Mouse (Mus musculus): Measurements from ENCODE around the gene Nacc2. TPM values are rescaled to one million over a fixed set of nuclear protein-coding genes. Genes with fewer than 3 reads are reported as not detected.
A peak's percentile ranks its signal among the peaks of the same experiment; 100 is the strongest.

Gene Nacc2
- polyA plus RNA-seq, 1 experiment from 2014 or later = 3.4 TPM

DNA sequence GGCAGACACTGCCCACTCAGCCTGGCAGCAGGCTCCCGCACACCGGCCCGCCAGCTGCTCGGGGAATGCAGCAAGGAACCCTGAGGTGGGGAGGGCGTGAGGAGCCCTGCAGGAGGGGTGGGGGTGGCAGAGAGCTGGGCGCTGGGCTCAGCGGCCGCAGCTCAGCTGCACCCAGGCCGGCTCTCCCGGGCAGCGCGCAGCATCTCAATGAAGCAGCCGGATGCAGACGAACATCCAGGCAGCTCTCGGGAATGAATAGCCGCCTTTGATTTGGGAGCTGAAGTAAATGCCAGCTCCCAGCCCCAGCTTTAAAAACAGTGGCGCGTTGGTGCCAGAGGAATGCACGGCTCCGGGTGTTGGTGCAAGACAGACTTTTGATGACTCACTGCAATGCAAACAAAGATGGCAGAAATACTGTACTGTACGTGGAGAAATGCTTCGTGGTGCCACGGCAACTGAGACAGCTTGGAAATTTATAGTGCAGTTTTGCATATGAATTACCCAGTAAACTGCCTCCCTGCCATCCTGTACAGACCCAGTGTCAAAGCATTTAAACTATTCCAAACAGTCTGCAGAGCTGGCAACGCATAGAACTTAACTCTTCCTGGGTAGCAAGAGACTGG is 31.1 kb downstream of the Nacc2 start:
- WGBS (ENCODE audit: insufficient replicate concordance) = 4% methylated on average over 24 of the region's 24 CpGs
- H3K4me3 ChIP-seq (replicated peaks) = peak overlapping the region; percentile 44
- H3K27ac ChIP-seq (replicated peaks) = no peak overlapping the region
- no peak for ATAC-seq (ENCODE audit: insufficient read depth)
- peak overlapping the region; percentile 68 for H3K4me2 ChIP-seq
- H3K36me3 ChIP-seq (replicated peaks) = 0 out of 2 replicates have a peak, but pooled peaks cover 6% of the 10 kb centered on the region
- peaks cover 46% of the 10 kb centered on the region for H3K4me1 ChIP-seq (replicated peaks)
- peaks cover 69% of the 10 kb centered on the region for H3K27me3 ChIP-seq
- peak overlapping the region; percentile 30; the same call in 1 of the 2 replicates for H3K9ac ChIP-seq
- H3K9me3 ChIP-seq (replicated peaks) = no peaks in the 10 kb centered on the region

DNA sequence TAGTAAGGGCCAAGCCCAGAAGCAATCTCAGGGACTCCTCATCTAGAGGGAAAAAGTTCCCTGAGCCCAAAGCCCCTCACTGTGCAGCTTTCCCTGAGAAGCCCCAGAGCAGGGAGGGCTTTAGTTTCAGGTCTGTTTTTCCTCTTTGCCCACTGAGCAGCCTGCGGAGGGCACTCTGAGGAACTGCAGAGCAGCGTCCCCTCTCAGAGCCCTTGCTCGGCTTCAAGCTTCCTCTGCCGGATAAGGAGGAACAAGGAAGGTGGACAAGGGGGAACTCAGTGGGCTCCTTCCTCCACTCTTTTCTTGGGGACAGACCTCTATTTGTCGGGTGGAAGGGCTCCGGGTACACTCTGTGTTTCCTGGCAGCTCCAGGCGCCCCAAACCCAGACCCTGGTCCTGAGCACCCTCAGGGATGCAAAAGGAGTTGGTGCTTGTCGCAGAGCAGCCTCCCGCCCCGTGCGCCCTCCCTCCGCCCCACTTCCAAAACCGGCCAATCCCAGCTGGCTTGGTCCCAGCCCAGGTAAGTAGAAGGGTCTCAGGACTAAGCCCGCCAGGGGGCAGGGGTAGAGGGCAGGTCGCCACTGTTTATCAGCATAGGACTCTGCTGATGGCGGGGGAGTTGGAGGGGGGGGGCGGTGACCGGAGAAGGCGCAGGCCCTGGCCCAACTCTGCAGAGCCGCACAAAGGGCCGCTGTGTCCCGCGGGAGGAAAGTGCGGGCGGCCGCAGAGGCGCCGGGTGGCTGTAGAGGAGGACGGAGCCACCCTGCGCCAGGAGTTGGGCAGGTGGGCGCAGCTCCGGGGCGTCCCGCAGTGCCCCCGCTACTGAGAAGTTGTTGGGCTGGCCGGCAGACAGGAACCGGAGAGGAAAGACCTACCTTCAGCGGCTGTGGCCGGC is 31.9 kb downstream of the Nacc2 start:
- H3K9ac ChIP-seq = peak overlapping the region; percentile 30; the same call in 1 of the 2 replicates
- H3K36me3 ChIP-seq (replicated peaks) = 0 out of 2 replicates have a peak, but pooled peaks cover 6% of the 10 kb centered on the region
- H3K4me2 ChIP-seq = peak overlapping the region; percentile 68
- H3K27me3 ChIP-seq = peaks cover 69% of the 10 kb centered on the region
- peaks cover 54% of the 10 kb centered on the region for H3K4me1 ChIP-seq (replicated peaks)
- no peak overlapping the region for H3K27ac ChIP-seq (replicated peaks)
- no peak for ATAC-seq (ENCODE audit: insufficient read depth)
- WGBS (ENCODE audit: insufficient replicate concordance) = 2% methylated on average over 39 of the region's 39 CpGs
- no peaks in the 10 kb centered on the region for H3K9me3 ChIP-seq (replicated peaks)
- H3K4me3 ChIP-seq (replicated peaks) = peak overlapping the region; percentile 44

GRCm38 (mm10) chr2:26089005-26089404 is 34.0 kb downstream of the Nacc2 start:
- Histone ChIP-seq H3K9ac (no peak overlapping the region), H3K4me1 (replicated peaks) (peaks cover 62% of the 10 kb centered on the region), H3K4me2 (no peak overlapping the region), H3K36me3 (replicated peaks) (0 out of 2 replicates have a peak, but pooled peaks cover 6% of the 10 kb centered on the region), H3K27me3 (peaks cover 51% of the 10 kb centered on the region), H3K9me3 (replicated peaks) (no peaks in the 10 kb centered on the region), H3K27ac (replicated peaks) (peak overlapping the region; percentile 94; the same call in 1 of the 2 replicates), H3K4me3 (replicated peaks) (no peak overlapping the region)
- ATAC-seq (ENCODE audit: insufficient read depth) = no peak
- WGBS (ENCODE audit: insufficient replicate concordance) = 45% methylated on average over 2 of the region's 2 CpGs

- H3K4me2 ChIP-seq = peak overlapping the region; percentile 57
- H3K9ac ChIP-seq = peak overlapping the region; percentile 50
Measured at GRCm38 (mm10) chr2:26086926-26087600, 36.0 kb downstream of the Nacc2 start.

DNA sequence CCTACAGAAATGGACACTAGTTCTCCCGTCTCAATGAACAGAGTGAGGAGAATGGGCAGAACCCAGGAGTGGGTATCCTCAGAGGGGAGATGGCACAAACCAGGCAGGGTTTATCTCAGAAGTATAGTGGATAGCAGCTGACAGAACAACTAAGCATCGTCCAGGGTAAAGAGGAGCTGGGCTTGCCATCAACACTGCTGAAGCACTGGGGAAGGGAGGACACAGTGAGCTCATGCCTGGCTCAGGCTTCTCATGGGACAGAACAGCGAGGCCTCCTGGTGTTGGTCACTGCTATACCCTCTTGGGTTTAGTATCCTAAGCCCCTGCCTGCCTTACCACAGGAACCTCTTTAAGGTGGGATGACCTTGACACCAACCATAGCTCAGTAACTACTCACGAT is 36.5 kb downstream of the Nacc2 start:
- Histone ChIP-seq H3K9me3 (replicated peaks) (no peaks in the 10 kb centered on the region), H3K4me3 (replicated peaks) (no peak overlapping the region), H3K4me1 (replicated peaks) (peaks cover 52% of the 10 kb centered on the region), H3K9ac (peak overlapping the region; percentile 50), H3K36me3 (replicated peaks) (0 out of 2 replicates have a peak, but pooled peaks cover 6% of the 10 kb centered on the region), H3K27ac (replicated peaks) (peak overlapping the region; percentile 94), H3K4me2 (peak overlapping the region; percentile 57), H3K27me3 (peaks cover 26% of the 10 kb centered on the region)
- ATAC-seq (ENCODE audit: insufficient read depth) = peak; percentile 53
- 51% methylated on average over 4 of the region's 4 CpGs for WGBS (ENCODE audit: insufficient replicate concordance)

More at GRCm38 (mm10) chr2:26086926-26087600, 36.0 kb downstream of the Nacc2 start:
- WGBS (ENCODE audit: insufficient replicate concordance) = 32% methylated on average over 4 of the region's 4 CpGs
- H3K36me3 ChIP-seq (replicated peaks) = 0 out of 2 replicates have a peak, but pooled peaks cover 6% of the 10 kb centered on the region
- H3K27me3 ChIP-seq = peaks cover 32% of the 10 kb centered on the region
- peaks cover 57% of the 10 kb centered on the region for H3K4me1 ChIP-seq (replicated peaks)
- ATAC-seq (ENCODE audit: insufficient read depth) = peak; percentile 100
- H3K4me3 ChIP-seq (replicated peaks) = peak overlapping the region; percentile 2; the same call in 1 of the 2 replicates
- no peaks in the 10 kb centered on the region for H3K9me3 ChIP-seq (replicated peaks)
- H3K27ac ChIP-seq (replicated peaks) = peak overlapping the region; percentile 94

- Histone ChIP-seq H3K9ac (no peak overlapping the region), H3K4me1 (replicated peaks) (peaks cover 26% of the 10 kb centered on the region), H3K4me3 (replicated peaks) (no peak overlapping the region), H3K9me3 (replicated peaks) (no peaks in the 10 kb centered on the region), H3K27ac (replicated peaks) (no peak overlapping the region), H3K4me2 (no peak overlapping the region), H3K27me3 (no peaks in the 10 kb centered on the region), H3K36me3 (replicated peaks) (no peaks in the 10 kb centered on the region)
- no peak for ATAC-seq (ENCODE audit: insufficient read depth)
- WGBS (ENCODE audit: insufficient replicate concordance) = 57% methylated on average over 4 of the region's 4 CpGs
Measured at GRCm38 (mm10) chr2:26082883-26083282, 40.1 kb downstream of the Nacc2 start.

DNA sequence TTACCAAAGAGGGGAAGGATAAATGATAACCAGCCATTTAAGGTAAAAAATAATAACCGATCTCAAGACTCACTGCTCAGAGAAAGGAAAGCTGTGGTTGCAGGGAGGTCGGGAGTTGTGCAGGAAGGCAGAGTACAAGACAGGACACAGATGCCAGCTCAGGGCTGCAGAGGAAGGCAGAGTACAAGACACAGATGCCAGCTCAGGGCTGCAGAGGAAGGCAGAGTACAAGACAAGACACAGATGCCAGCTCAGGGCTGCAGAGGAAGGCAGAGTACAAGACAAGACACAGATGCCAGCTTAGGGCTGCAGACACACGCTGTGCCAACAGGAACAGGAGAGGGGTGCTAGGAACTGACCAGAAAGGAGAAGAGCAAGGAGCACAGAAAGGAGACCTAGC is 42.2 kb downstream of the Nacc2 start:
- H3K9me3 ChIP-seq (replicated peaks) = no peaks in the 10 kb centered on the region
- WGBS (ENCODE audit: insufficient replicate concordance) = 56% methylated on average over 3 of the region's 3 CpGs
- no peak for ATAC-seq (ENCODE audit: insufficient read depth)

GRCm38 (mm10) chr2:26079409-26079808 is 43.6 kb downstream of the Nacc2 start:
- Histone ChIP-seq H3K36me3 (replicated peaks) (no peaks in the 10 kb centered on the region), H3K9ac (no peak overlapping the region), H3K9me3 (replicated peaks) (no peaks in the 10 kb centered on the region), H3K4me3 (replicated peaks) (no peak overlapping the region), H3K4me1 (replicated peaks) (no peaks in the 10 kb centered on the region; the same call in 1 of the 2 replicates), H3K4me2 (no peak overlapping the region), H3K27ac (replicated peaks) (no peak overlapping the region), H3K27me3 (no peaks in the 10 kb centered on the region)
- WGBS (ENCODE audit: insufficient replicate concordance) = 78% methylated on average over 4 of the region's 4 CpGs
- ATAC-seq (ENCODE audit: insufficient read depth) = no peak

More for the DNA sequence above, 42.2 kb downstream of the Nacc2 start:
- Histone ChIP-seq H3K4me3 (replicated peaks) (no peak overlapping the region), H3K36me3 (replicated peaks) (no peaks in the 10 kb centered on the region), H3K9ac (no peak overlapping the region), H3K27ac (replicated peaks) (no peak overlapping the region), H3K4me1 (replicated peaks) (peaks cover 5% of the 10 kb centered on the region), H3K27me3 (no peaks in the 10 kb centered on the region), H3K4me2 (no peak overlapping the region)

- no peak for ATAC-seq (ENCODE audit: insufficient read depth)
- Histone ChIP-seq H3K9ac (no peak overlapping the region), H3K4me1 (replicated peaks) (no peaks in the 10 kb centered on the region), H3K4me3 (replicated peaks) (no peak overlapping the region), H3K27me3 (no peaks in the 10 kb centered on the region), H3K27ac (replicated peaks) (no peak overlapping the region), H3K36me3 (replicated peaks) (no peaks in the 10 kb centered on the region), H3K9me3 (replicated peaks) (no peaks in the 10 kb centered on the region), H3K4me2 (no peak overlapping the region)
- 79% methylated on average over 4 of the region's 4 CpGs for WGBS (ENCODE audit: insufficient replicate concordance)
Measured at GRCm38 (mm10) chr2:26077068-26077467, 46.0 kb downstream of the Nacc2 start.

GRCm38 (mm10) chr2:26076121-26076520 is 46.9 kb downstream of the Nacc2 start:
- Histone ChIP-seq H3K9me3 (replicated peaks) (no peaks in the 10 kb centered on the region), H3K27me3 (no peaks in the 10 kb centered on the region), H3K27ac (replicated peaks) (no peak overlapping the region), H3K4me1 (replicated peaks) (no peaks in the 10 kb centered on the region), H3K9ac (no peak overlapping the region), H3K4me2 (no peak overlapping the region), H3K36me3 (replicated peaks) (no peaks in the 10 kb centered on the region), H3K4me3 (replicated peaks) (no peak overlapping the region)
- WGBS (ENCODE audit: insufficient replicate concordance) = 57% methylated on average over 2 of the region's 2 CpGs
- ATAC-seq (ENCODE audit: insufficient read depth) = no peak

- no peaks in the 10 kb centered on the region for H3K9me3 ChIP-seq (replicated peaks)
- H3K27ac ChIP-seq (replicated peaks) = no peak overlapping the region
- H3K4me3 ChIP-seq (replicated peaks) = no peak overlapping the region
- H3K9ac ChIP-seq = no peak overlapping the region
- no peak for ATAC-seq (ENCODE audit: insufficient read depth)
- no peaks in the 10 kb centered on the region for H3K4me1 ChIP-seq (replicated peaks)
- no peaks in the 10 kb centered on the region for H3K27me3 ChIP-seq
- no peak overlapping the region for H3K4me2 ChIP-seq
- no peaks in the 10 kb centered on the region for H3K36me3 ChIP-seq (replicated peaks)
- WGBS (ENCODE audit: insufficient replicate concordance) = 65% methylated on average over 5 of the region's 5 CpGs
Measured at GRCm38 (mm10) chr2:26074551-26074950, 48.5 kb downstream of the Nacc2 start.

Data from liver, embryonic 15.5 days (tissue).